24 mouse cellular contexts compared by ENCODE assay signal in genomic region chr9:46189381-46189780, GRCm38 (mm10). TPM values are rescaled to one million over a fixed set of nuclear protein-coding genes. Genes with fewer than 3 reads are reported as not detected.
A peak's percentile ranks its signal among the peaks of the same experiment; 100 is the strongest.
DNase-seq lines count a peak whose midpoint lies in the region; ATAC-seq and TF ChIP-seq lines count a peak whose summit lies in the region.
"Had no signal": no experiment of that assay in that cellular context is flagged by ENCODE, and none has a peak within 500 bp of the region (broad histone marks: within the 10 kb centered on the region; RNA-seq: fewer than 3 reads in every experiment).

No protein-coding gene starts in this region.

- H3K4me3 ChIP-seq in forebrain, embryonic 14.5 days (ENCODE audit: low read depth, low read length): no peak overlapping the region
- no peak overlapping the region for H3K4me3 ChIP-seq in forebrain, embryonic 16.5 days (replicated peaks; ENCODE audit: low read length)
- H3K4me3 ChIP-seq in midbrain, embryonic 13.5 days (replicated peaks): no peak overlapping the region
- H3K4me3 ChIP-seq in midbrain, embryonic 16.5 days (ENCODE audit: low read depth, low read length): no peak overlapping the region
- H3K4me3 ChIP-seq in hindbrain, embryonic 15.5 days: no peak overlapping the region
- no peak overlapping the region for H3K4me3 ChIP-seq in stomach, postnatal 0 days (ENCODE audit: low read depth, low read length)
- H3K4me3 ChIP-seq: heart, embryonic 10.5 days; liver, embryonic 13.5 days; lung, embryonic 15.5 days had no signal

- H3K27ac ChIP-seq in forebrain, embryonic 14.5 days (ENCODE audit: low read depth, low read length): peak overlapping the region; percentile 48; the same call in 1 of the 2 replicates
- no peak overlapping the region for H3K27ac ChIP-seq in forebrain, embryonic 16.5 days (ENCODE audit: low read length)
- H3K27ac ChIP-seq in midbrain, embryonic 13.5 days: 0 out of 2 replicates have a peak overlapping the region, but pooled peaks have one; percentile 19
- H3K27ac ChIP-seq in midbrain, embryonic 16.5 days (ENCODE audit: low read length): no peak overlapping the region
- H3K27ac ChIP-seq in hindbrain, embryonic 15.5 days (replicated peaks): no peak overlapping the region
- no peak overlapping the region for H3K27ac ChIP-seq in stomach, postnatal 0 days (replicated peaks)
- H3K27ac ChIP-seq: heart, embryonic 10.5 days; liver, embryonic 13.5 days; lung, embryonic 15.5 days had no signal

- 0 out of 2 replicates have a peak, but pooled peaks have one; percentile 23 for ATAC-seq in forebrain, embryonic 14.5 days
- ATAC-seq in forebrain, embryonic 16.5 days: no peak
- ATAC-seq in midbrain, embryonic 13.5 days: no peak; the same call in 1 of the 2 replicates
- no peak for ATAC-seq in midbrain, embryonic 16.5 days
- ATAC-seq in hindbrain, embryonic 15.5 days (ENCODE audit: low FRiP score, low read depth): peak; percentile 34; the same call in 1 of the 2 replicates
- ATAC-seq in stomach, postnatal 0 days (ENCODE audit: low FRiP score, low TSS enrichment): no peak
- ATAC-seq: inflammation-experienced regulatory T-cells, adult 6 months had no signal

- WGBS in forebrain, embryonic 14.5 days: 73% methylated on average over 10 of the region's 10 CpGs
- 70% methylated on average over 10 of the region's 10 CpGs for WGBS in forebrain, embryonic 16.5 days
- WGBS in midbrain, embryonic 13.5 days: 77% methylated on average over 10 of the region's 10 CpGs
- 81% methylated on average over 10 of the region's 10 CpGs for WGBS in midbrain, embryonic 16.5 days
- WGBS in hindbrain, embryonic 15.5 days: 82% methylated on average over 10 of the region's 10 CpGs
- WGBS in stomach, postnatal 0 days: 82% methylated on average over 10 of the region's 10 CpGs

- H3K27me3 ChIP-seq in forebrain, embryonic 14.5 days (replicated peaks; ENCODE audit: control insufficient read depth, insufficient read depth, low read length): no peaks in the 10 kb centered on the region
- no peaks in the 10 kb centered on the region for H3K27me3 ChIP-seq in forebrain, embryonic 16.5 days (replicated peaks; ENCODE audit: control insufficient read depth, insufficient read depth, low read length)
- no peaks in the 10 kb centered on the region for H3K27me3 ChIP-seq in midbrain, embryonic 13.5 days
- H3K27me3 ChIP-seq in midbrain, embryonic 16.5 days (ENCODE audit: control insufficient read depth, insufficient read depth, low read depth, low read length): no peaks in the 10 kb centered on the region
- no peaks in the 10 kb centered on the region for H3K27me3 ChIP-seq in hindbrain, embryonic 15.5 days
- H3K27me3 ChIP-seq in stomach, postnatal 0 days (ENCODE audit: control insufficient read depth, insufficient read depth, low read length): no peaks in the 10 kb centered on the region
- H3K27me3 ChIP-seq: liver, embryonic 13.5 days; lung, embryonic 15.5 days had no signal

- no peaks in the 10 kb centered on the region; the same call in 1 of the 2 replicates for H3K4me1 ChIP-seq in forebrain, embryonic 14.5 days (ENCODE audit: control insufficient read depth, insufficient read depth, low read length)
- H3K4me1 ChIP-seq in forebrain, embryonic 16.5 days (replicated peaks; ENCODE audit: control insufficient read depth, insufficient read depth, low read length): peaks cover 7% of the 10 kb centered on the region
- peaks cover 6% of the 10 kb centered on the region for H3K4me1 ChIP-seq in midbrain, embryonic 13.5 days (replicated peaks)
- H3K4me1 ChIP-seq in midbrain, embryonic 16.5 days (ENCODE audit: control insufficient read depth, insufficient read depth, low read length): peaks cover 2% of the 10 kb centered on the region; the same call in 1 of the 2 replicates
- H3K4me1 ChIP-seq in hindbrain, embryonic 15.5 days (replicated peaks): peaks cover 4% of the 10 kb centered on the region; the same call in 1 of the 2 replicates
- H3K4me1 ChIP-seq in stomach, postnatal 0 days (replicated peaks; ENCODE audit: control insufficient read depth, insufficient read depth): no peaks in the 10 kb centered on the region
- H3K4me1 ChIP-seq: liver, embryonic 13.5 days had no signal

- peak; percentile 17 for DNase-seq in forebrain, embryonic 14.5 days (ENCODE audit: low spot score)
- no peak for DNase-seq in stomach, postnatal 0 days (ENCODE audit: low spot score)
- no peak for DNase-seq in adrenal gland, adult (ENCODE audit: inconsistent age in 2 of 2, low spot score in 1 of 2)
- no peak for DNase-seq in layer of hippocampus, postnatal 25 days (ENCODE audit: extremely low spot score in 1 of 2, low spot score in 1 of 2)
- DNase-seq: adrenal gland, postnatal 10 days; cerebellum, adult 9-10 months; gastrocnemius, postnatal 36 days; heart, postnatal 10 days; kidney, postnatal 4 days; layer of hippocampus, postnatal 36 days; liver, embryonic 13.5 days; thymus, postnatal 25 days had no signal

- no peak overlapping the region for H3K9ac ChIP-seq in forebrain, embryonic 14.5 days (ENCODE audit: low read length)
- H3K9ac ChIP-seq in forebrain, embryonic 16.5 days (replicated peaks; ENCODE audit: low read depth, low read length): no peak overlapping the region
- H3K9ac ChIP-seq in midbrain, embryonic 13.5 days (replicated peaks): no peak overlapping the region
- no peak overlapping the region for H3K9ac ChIP-seq in midbrain, embryonic 16.5 days (ENCODE audit: low read depth, low read length)
- H3K9ac ChIP-seq in hindbrain, embryonic 15.5 days: no peak overlapping the region
- no peak overlapping the region for H3K9ac ChIP-seq in stomach, postnatal 0 days (ENCODE audit: low read length)
- H3K9ac ChIP-seq: liver, embryonic 13.5 days; lung, embryonic 15.5 days had no signal

- no peaks in the 10 kb centered on the region for H3K36me3 ChIP-seq in forebrain, embryonic 14.5 days (ENCODE audit: control insufficient read depth, insufficient read depth, low read length)
- no peaks in the 10 kb centered on the region for H3K36me3 ChIP-seq in forebrain, embryonic 16.5 days (ENCODE audit: control insufficient read depth, insufficient read depth)
- H3K36me3 ChIP-seq in midbrain, embryonic 13.5 days: peaks cover 4% of the 10 kb centered on the region
- H3K36me3 ChIP-seq in midbrain, embryonic 16.5 days (ENCODE audit: control insufficient read depth, insufficient read depth, low read length): peaks cover 1% of the 10 kb centered on the region; the same call in 1 of the 2 replicates
- no peaks in the 10 kb centered on the region for H3K36me3 ChIP-seq in hindbrain, embryonic 15.5 days
- no peaks in the 10 kb centered on the region for H3K36me3 ChIP-seq in stomach, postnatal 0 days (ENCODE audit: control insufficient read depth, insufficient read depth, low read length)
- H3K36me3 ChIP-seq: heart, embryonic 10.5 days had no signal

- TF ChIP-seq EP300 in stomach, postnatal 0 days (optimal IDR thresholded peaks at IDR 0.05): no peak

- no peaks in the 10 kb centered on the region for H3K9me3 ChIP-seq in forebrain, embryonic 14.5 days (replicated peaks; ENCODE audit: control insufficient read depth, low read length)
- no peaks in the 10 kb centered on the region for H3K9me3 ChIP-seq in forebrain, embryonic 16.5 days (ENCODE audit: control insufficient read depth, low read length)
- H3K9me3 ChIP-seq in midbrain, embryonic 13.5 days: no peaks in the 10 kb centered on the region
- H3K9me3 ChIP-seq in midbrain, embryonic 16.5 days (replicated peaks; ENCODE audit: control insufficient read depth, low read length, poor library complexity, severe bottlenecking): no peaks in the 10 kb centered on the region
- no peaks in the 10 kb centered on the region for H3K9me3 ChIP-seq in hindbrain, embryonic 15.5 days
- no peaks in the 10 kb centered on the region for H3K9me3 ChIP-seq in stomach, postnatal 0 days (ENCODE audit: control insufficient read depth, low read length)
- H3K9me3 ChIP-seq: heart, embryonic 10.5 days; liver, embryonic 13.5 days; lung, embryonic 15.5 days had no signal

- TF ChIP-seq CTCF in stomach, postnatal 0 days (IDR thresholded peaks at IDR 0.05; ENCODE audit: low read depth): peak; percentile 36

- no peak overlapping the region for H3K4me2 ChIP-seq in forebrain, embryonic 14.5 days (ENCODE audit: low read length)
- H3K4me2 ChIP-seq in forebrain, embryonic 16.5 days (ENCODE audit: low read length): no peak overlapping the region
- no peak overlapping the region for H3K4me2 ChIP-seq in midbrain, embryonic 13.5 days (replicated peaks)
- no peak overlapping the region for H3K4me2 ChIP-seq in midbrain, embryonic 16.5 days (ENCODE audit: low read length)
- no peak overlapping the region for H3K4me2 ChIP-seq in hindbrain, embryonic 15.5 days
- no peak overlapping the region for H3K4me2 ChIP-seq in stomach, postnatal 0 days (replicated peaks; ENCODE audit: low read depth)
- H3K4me2 ChIP-seq: liver, embryonic 13.5 days; lung, embryonic 15.5 days had no signal

RNA-seq across cellular contexts. Expression of gene Apoa1, which starts 39.0 kb away (rescaled TPM):
- 1.6 and 2.0 TPM in 2 replicates for polyA plus RNA-seq in forebrain, embryonic 14.5 days (2014; fragmentation: Nextera tagmentation; extraction: Ambion mirVana)
- 1.4 and 1.5 TPM in 2 replicates for polyA plus RNA-seq in forebrain, embryonic 16.5 days (2015; fragmentation: Nextera tagmentation; extraction: Ambion mirVana)
- 2.9 and 3.3 TPM in 2 replicates for polyA plus RNA-seq in midbrain, embryonic 13.5 days (2015; fragmentation: Nextera tagmentation; extraction: Ambion mirVana)
- polyA plus RNA-seq in midbrain, embryonic 16.5 days (2015; fragmentation: Nextera tagmentation; extraction: Ambion mirVana): 3.5 and 3.9 TPM in 2 replicates
- polyA plus RNA-seq in hindbrain, embryonic 15.5 days (2015; fragmentation: Nextera tagmentation; extraction: Ambion mirVana): 4.7 and 5.3 TPM in 2 replicates
- polyA plus RNA-seq in stomach, postnatal 0 days (2015; fragmentation: Nextera tagmentation; extraction: Ambion mirVana): 318 and 335 TPM in 2 replicates
- total RNA-seq in layer of hippocampus, postnatal 25 days (2021): under 1 TPM in 1 of 2 experiments, not detected in 1; 0.44 TPM
- total RNA-seq: layer of hippocampus, postnatal 36 days; megakaryocyte, adult 5-6 weeks had no signal
- polyA plus RNA-seq: inflammation-experienced regulatory T-cells, adult 6 months had no signal

RNA-seq across cellular contexts. Expression of gene Apoc3, which starts 46.1 kb away (rescaled TPM):
- not detected in 2 replicates for polyA plus RNA-seq in forebrain, embryonic 14.5 days (2014; fragmentation: Nextera tagmentation; extraction: Ambion mirVana)
- polyA plus RNA-seq in forebrain, embryonic 16.5 days (2015; fragmentation: Nextera tagmentation; extraction: Ambion mirVana): not detected in 2 replicates
- polyA plus RNA-seq in midbrain, embryonic 13.5 days (2015; fragmentation: Nextera tagmentation; extraction: Ambion mirVana): not detected in 2 replicates
- not detected in 2 replicates for polyA plus RNA-seq in midbrain, embryonic 16.5 days (2015; fragmentation: Nextera tagmentation; extraction: Ambion mirVana)
- polyA plus RNA-seq in hindbrain, embryonic 15.5 days (2015; fragmentation: Nextera tagmentation; extraction: Ambion mirVana): not detected in 2 replicates
- polyA plus RNA-seq in stomach, postnatal 0 days (2015; fragmentation: Nextera tagmentation; extraction: Ambion mirVana): 0.58 and 1.2 TPM in 2 replicates
- total RNA-seq in layer of hippocampus, postnatal 25 days (2021): under 1 TPM; 0.94 to 0.96 TPM
- total RNA-seq: heart, postnatal 10 days; megakaryocyte, adult 5-6 weeks; MEL had no signal
- polyA plus RNA-seq: heart, embryonic 10.5 days; inflammation-experienced regulatory T-cells, adult 6 months; kidney, embryonic 14.5 days; limb, embryonic 11.5 days; lung, embryonic 15.5 days; neural tube, embryonic 14.5 days had no signal

RNA-seq across cellular contexts. Expression of gene Apoa4, which starts 51.1 kb away (rescaled TPM):
- polyA plus RNA-seq in forebrain, embryonic 14.5 days (2014; fragmentation: Nextera tagmentation; extraction: Ambion mirVana): not detected in 2 replicates
- polyA plus RNA-seq in forebrain, embryonic 16.5 days (2015; fragmentation: Nextera tagmentation; extraction: Ambion mirVana): not detected in 2 replicates
- 0.08 and 0.57 TPM in 2 replicates for polyA plus RNA-seq in midbrain, embryonic 13.5 days (2015; fragmentation: Nextera tagmentation; extraction: Ambion mirVana)
- not detected in 2 replicates for polyA plus RNA-seq in midbrain, embryonic 16.5 days (2015; fragmentation: Nextera tagmentation; extraction: Ambion mirVana)
- 0.59 TPM in 1 of 2 replicates, not detected in the other for polyA plus RNA-seq in hindbrain, embryonic 15.5 days (2015; fragmentation: Nextera tagmentation; extraction: Ambion mirVana)
- 13.7 and 20.3 TPM in 2 replicates for polyA plus RNA-seq in stomach, postnatal 0 days (2015; fragmentation: Nextera tagmentation; extraction: Ambion mirVana)
- total RNA-seq in layer of hippocampus, postnatal 25 days (2021): not detected
- total RNA-seq: gastrocnemius, postnatal 36 days; heart, postnatal 10 days; layer of hippocampus, postnatal 36 days; megakaryocyte, adult 5-6 weeks; MEL had no signal
- polyA plus RNA-seq: inflammation-experienced regulatory T-cells, adult 6 months; kidney, embryonic 14.5 days; limb, embryonic 11.5 days; neural tube, embryonic 14.5 days had no signal

Comparison
In these comparisons a context has a peak if more than half of its experiments do, and no peak if none do; other contexts are left out.
1. ATAC-seq: peak in forebrain, embryonic 14.5 days (single experiment) and hindbrain, embryonic 15.5 days (single experiment); none in forebrain, embryonic 16.5 days (single experiment), midbrain, embryonic 13.5 days (single experiment), midbrain, embryonic 16.5 days (single experiment) and stomach, postnatal 0 days (single experiment).
2. H3K27ac ChIP-seq: peak in forebrain, embryonic 14.5 days (single experiment) and midbrain, embryonic 13.5 days (single experiment); none in forebrain, embryonic 16.5 days (single experiment), midbrain, embryonic 16.5 days (single experiment), hindbrain, embryonic 15.5 days (single experiment) and stomach, postnatal 0 days (single experiment).
3. RNA of gene Apoa1, which starts 39.0 kb away (polyA plus RNA-seq): 318 to 335 TPM in stomach, postnatal 0 days; 4.7 to 5.3 TPM in hindbrain, embryonic 15.5 days, 3.5 to 3.9 TPM in midbrain, embryonic 16.5 days, 2.9 to 3.3 TPM in midbrain, embryonic 13.5 days, 1.6 to 2.0 TPM in forebrain, embryonic 14.5 days and 1.4 to 1.5 TPM in forebrain, embryonic 16.5 days; every median in the first group is over 10 times any median in the second.